Mouse (Mus musculus) c-Kit-positive CD71-negative TER-119-negative erythroid progenitor cells, embryonic 14.5 days (primary cell): ENCODE measurements at regions not wholly inside any gene's neighbourhood (a gene's known extent, or its start where the extent isn't known, plus 50 kb on each side); places are given as distances from the start of the nearest gene placed in this dataset.

Source experiments
- DNase-seq: peaks from one replicate; pipeline ENCODE4 v3.0.0-alpha.2; 2013; ENCODE audit warnings: low read depth

DNA sequence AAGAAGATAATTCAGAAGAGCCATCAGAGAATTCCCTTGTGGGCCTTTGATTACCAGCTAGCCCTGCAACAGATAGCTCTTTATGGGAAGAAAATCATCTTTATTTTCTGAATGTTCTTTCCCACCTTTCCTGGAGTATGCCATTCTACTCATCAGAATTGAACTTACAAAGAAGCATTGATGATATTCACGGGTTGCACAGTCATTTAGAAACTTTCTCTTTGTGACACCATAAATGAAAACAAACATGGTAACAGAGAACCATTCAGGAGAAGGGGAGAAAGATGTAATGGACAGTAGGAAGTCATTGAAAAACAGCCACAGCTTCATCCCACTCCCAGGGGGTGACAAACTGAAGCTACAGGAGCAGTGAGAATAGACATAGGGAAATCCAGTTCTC, 243.6 kb upstream of the Atp11b start:
- no peak for DNase-seq

DNA sequence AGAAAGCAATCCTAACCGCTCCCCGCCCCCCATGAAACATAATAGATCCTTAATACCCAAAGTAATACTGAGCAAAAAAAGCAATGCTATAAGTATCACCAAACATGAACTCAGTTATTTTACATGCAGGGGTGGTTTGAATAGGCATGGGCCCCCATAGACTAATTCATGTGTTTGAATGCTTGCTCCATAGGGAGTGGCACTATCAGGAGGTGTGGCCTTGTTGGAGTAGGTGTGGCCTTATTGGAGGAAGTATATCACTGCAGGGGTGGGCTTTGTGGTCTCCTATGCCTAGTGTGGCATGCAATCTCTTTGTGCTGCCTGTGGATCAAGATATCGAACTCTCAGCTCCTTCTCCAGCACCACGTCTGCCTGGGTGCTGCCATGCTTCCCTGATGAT, 237.4 kb upstream of the Atp11b start:
- DNase-seq, result no peak

DNA sequence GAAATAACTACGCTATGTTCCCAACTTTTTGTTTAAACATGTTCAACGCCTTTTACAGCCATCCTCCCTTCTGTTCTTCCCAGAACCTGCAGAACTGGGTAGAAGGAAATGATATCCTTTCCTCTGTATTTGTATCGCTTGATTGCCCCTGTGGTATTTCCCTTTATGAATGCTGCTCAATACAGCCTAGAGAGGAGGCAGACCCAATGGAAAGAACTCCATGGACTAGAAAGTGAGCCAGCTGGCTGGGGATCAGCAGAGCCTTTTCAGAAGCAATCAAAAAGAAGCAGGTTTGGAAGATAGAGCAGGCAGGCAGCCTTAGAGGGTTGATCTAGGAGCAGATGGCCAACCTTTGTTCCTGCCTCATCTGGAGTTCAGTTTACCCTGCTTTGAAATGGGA, 233.8 kb upstream of the Atp11b start:
- no peak for DNase-seq

DNA sequence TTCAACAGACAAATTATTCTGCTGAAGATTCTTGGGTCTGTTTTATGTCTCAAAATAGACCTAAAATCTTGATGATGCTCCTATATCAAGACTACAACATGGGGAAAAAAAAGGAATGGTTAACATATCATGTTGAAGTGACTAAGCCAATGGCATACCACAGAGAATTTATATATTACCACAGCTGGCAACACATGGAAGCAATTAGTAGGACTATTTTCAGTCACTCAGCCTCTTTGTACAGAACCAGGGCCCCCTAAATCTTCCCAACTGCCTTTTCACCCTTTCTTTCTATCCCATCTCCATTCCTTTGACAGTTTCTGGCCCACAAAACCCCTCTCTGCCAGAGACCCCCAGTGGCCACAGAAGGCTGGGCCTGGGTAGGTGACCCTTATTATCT, 206.2 kb upstream of the Atp11b start:
- no peak for DNase-seq

DNA sequence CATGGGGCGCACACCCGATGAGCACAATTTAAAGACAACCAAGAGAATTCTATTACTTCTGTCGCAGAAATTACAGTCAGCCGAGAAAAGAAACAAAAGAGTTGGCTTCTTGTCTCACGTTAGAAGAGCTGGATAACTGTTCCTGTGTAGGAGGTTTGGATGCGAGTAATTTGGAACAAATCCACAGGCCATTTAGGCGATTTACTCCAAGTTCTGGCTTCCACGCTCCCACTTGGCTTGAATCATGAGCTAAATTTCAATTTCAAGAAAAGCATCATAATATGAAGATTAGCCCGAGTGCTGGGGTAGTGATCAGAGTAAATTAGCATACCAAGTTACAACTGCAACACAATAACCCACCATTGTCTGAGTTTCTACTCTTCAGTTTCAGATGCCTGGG, 202.1 kb upstream of the Atp11b start:
- DNase-seq, result no peak

DNA sequence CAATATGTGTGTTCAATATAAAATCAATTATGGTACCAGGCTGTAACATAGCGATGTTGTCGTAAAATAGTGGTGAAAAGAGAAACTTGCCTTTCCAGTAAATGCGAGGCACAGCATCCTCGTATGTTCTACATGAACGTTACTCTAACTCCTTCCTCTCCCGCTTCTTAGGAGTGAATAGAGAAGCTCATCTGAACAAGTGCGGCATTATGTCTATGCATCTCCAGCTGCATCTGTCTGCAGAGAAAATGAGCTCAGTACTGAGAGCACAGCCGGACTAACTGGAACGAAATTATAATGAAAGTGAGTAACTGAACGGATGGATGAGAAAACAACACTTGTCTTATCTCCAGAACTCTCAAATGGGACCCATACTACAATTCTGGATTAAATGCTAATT, 193.5 kb upstream of the Atp11b start:
- DNase-seq, result no peak

DNA sequence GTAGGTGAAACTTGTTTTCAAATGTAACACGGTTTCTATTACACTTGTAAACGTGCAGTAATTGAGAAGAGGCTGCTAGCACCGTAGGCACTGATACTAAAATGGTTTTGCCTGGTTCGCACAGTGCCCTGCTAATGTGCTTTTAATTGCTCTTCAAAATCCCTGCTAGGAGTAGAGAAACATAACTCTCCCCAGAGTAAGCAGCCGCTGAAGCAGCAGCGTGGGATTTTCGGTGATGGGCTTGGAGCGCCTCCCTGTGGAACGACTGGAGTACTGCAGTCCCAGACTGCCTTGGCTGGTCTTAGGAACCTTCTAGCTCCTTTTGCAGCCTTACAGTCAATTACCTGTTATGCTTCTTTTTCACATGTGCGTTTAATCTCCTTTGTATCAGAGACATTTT, 179.5 kb upstream of the Atp11b start:
- DNase-seq, result no peak
